Mouse (Mus musculus): ENCODE results near the gene Zfp280d. TPM values are rescaled to one million over a fixed set of nuclear protein-coding genes. Genes with fewer than 3 reads are reported as not detected.

Gene Zfp280d
- 0.43 and 2.5 TPM in 2 replicates for polyA plus RNA-seq (2012; rRNA removed; ENCODE audit: low replicate concordance)

GRCm38 (mm10) chr9:72274677-72275076 is at the start of gene Zfp280d:
Gene Zfp280d (plus strand): TSS chr9:72274860.

Other genes with a start within 250 kb of the Zfp280d start
- 14.7 and 27.3 TPM in 2 replicates for gene Tcf12, start 163.0 kb upstream of the Zfp280d start, polyA plus RNA-seq (2012; rRNA removed; ENCODE audit: low replicate concordance)
- gene Mns1, start 163.2 kb downstream of the Zfp280d start, polyA plus RNA-seq (2012; rRNA removed; ENCODE audit: low replicate concordance): 0.05 and 0.14 TPM in 2 replicates
- gene Tex9, start 217.4 kb downstream of the Zfp280d start, polyA plus RNA-seq (2012; rRNA removed; ENCODE audit: low replicate concordance): 0.26 and 0.28 TPM in 2 replicates